Mouse (Mus musculus): ENCODE results near the gene Gm20388. TPM values are rescaled to one million over a fixed set of nuclear protein-coding genes. Genes with fewer than 3 reads are reported as not detected.
A peak's percentile ranks its signal among the peaks of the same experiment; 100 is the strongest.

Gene Gm20388
- polyA plus RNA-seq, 1 experiment from 2014 or later = 5.5 TPM

GRCm38 (mm10) chr8:121609916-121610315 is 1699.3 kb downstream of the Gm20388 start:
- Histone ChIP-seq H3K4me1 (no peaks in the 10 kb centered on the region), H3K4me2 (no peak overlapping the region), H3K36me3 (peaks cover 51% of the 10 kb centered on the region), H3K27ac (no peak overlapping the region), H3K9me3 (no peaks in the 10 kb centered on the region), H3K9ac (no peak overlapping the region), H3K4me3 (no peak overlapping the region), H3K27me3 (no peaks in the 10 kb centered on the region)
- ATAC-seq (ENCODE audit: borderline replicate concordance, extremely low read depth, low FRiP score, low TSS enrichment) = no peak
- 89% methylated on average over 11 of the region's 11 CpGs for WGBS

- no peak overlapping the region for H3K27ac ChIP-seq
- no peaks in the 10 kb centered on the region for H3K27me3 ChIP-seq
- H3K9me3 ChIP-seq = no peaks in the 10 kb centered on the region
- no peak overlapping the region for H3K9ac ChIP-seq
- H3K36me3 ChIP-seq = peaks cover 26% of the 10 kb centered on the region
- ATAC-seq (ENCODE audit: borderline replicate concordance, extremely low read depth, low FRiP score, low TSS enrichment) = no peak
- H3K4me3 ChIP-seq = no peak overlapping the region
- peaks cover 1% of the 10 kb centered on the region; the same call in 1 of the 2 replicates for H3K4me1 ChIP-seq
- H3K4me2 ChIP-seq = no peak overlapping the region
These were observed 1702.8 kb downstream of the Gm20388 start for GRCm38 (mm10) chr8:121613419-121613818.

GRCm38 (mm10) chr8:121619401-121619995 is 1708.9 kb downstream of the Gm20388 start:
- H3K4me3 ChIP-seq = no peak overlapping the region
- peak overlapping the region; percentile 69 for H3K27ac ChIP-seq
- no peak overlapping the region for H3K9ac ChIP-seq
- peaks cover 5% of the 10 kb centered on the region; the same call in 1 of the 2 replicates for H3K36me3 ChIP-seq
- H3K4me1 ChIP-seq = peaks cover 38% of the 10 kb centered on the region
- H3K9me3 ChIP-seq = no peaks in the 10 kb centered on the region
- peak; percentile 76 for ATAC-seq (ENCODE audit: borderline replicate concordance, extremely low read depth, low FRiP score, low TSS enrichment)
- no peaks in the 10 kb centered on the region for H3K27me3 ChIP-seq
- peak overlapping the region; percentile 11; the same call in 1 of the 2 replicates for H3K4me2 ChIP-seq
- WGBS = 30% methylated on average over 7 of the region's 7 CpGs

- no peak overlapping the region for H3K4me3 ChIP-seq
- H3K9me3 ChIP-seq = no peaks in the 10 kb centered on the region
- WGBS = 51% methylated on average over 12 of the region's 12 CpGs
- H3K9ac ChIP-seq = no peak overlapping the region
- H3K4me2 ChIP-seq = no peak overlapping the region
- no peaks in the 10 kb centered on the region for H3K27me3 ChIP-seq
- peaks cover 2% of the 10 kb centered on the region; the same call in 1 of the 2 replicates for H3K36me3 ChIP-seq
- no peak for ATAC-seq (ENCODE audit: borderline replicate concordance, extremely low read depth, low FRiP score, low TSS enrichment)
- peak overlapping the region; percentile 69 for H3K27ac ChIP-seq
- peaks cover 38% of the 10 kb centered on the region for H3K4me1 ChIP-seq
These were observed 1710.3 kb downstream of the Gm20388 start for GRCm38 (mm10) chr8:121620801-121621516.

- ATAC-seq (ENCODE audit: borderline replicate concordance, extremely low read depth, low FRiP score, low TSS enrichment) = no peak
- Histone ChIP-seq H3K4me2 (no peak overlapping the region), H3K4me1 (peaks cover 38% of the 10 kb centered on the region), H3K27me3 (no peaks in the 10 kb centered on the region), H3K36me3 (0 out of 2 replicates have a peak, but pooled peaks cover 3% of the 10 kb centered on the region), H3K9ac (no peak overlapping the region), H3K4me3 (no peak overlapping the region), H3K27ac (no peak overlapping the region), H3K9me3 (no peaks in the 10 kb centered on the region)
- 60% methylated on average over 1 of the region's 1 CpGs for WGBS
These were observed 1711.2 kb downstream of the Gm20388 start for GRCm38 (mm10) chr8:121621879-121622278.

GRCm38 (mm10) chr8:121623043-121623442 is 1712.4 kb downstream of the Gm20388 start:
- Histone ChIP-seq H3K9me3 (no peaks in the 10 kb centered on the region), H3K9ac (no peak overlapping the region), H3K4me2 (no peak overlapping the region), H3K27me3 (no peaks in the 10 kb centered on the region), H3K4me3 (no peak overlapping the region), H3K4me1 (peaks cover 38% of the 10 kb centered on the region), H3K27ac (no peak overlapping the region), H3K36me3 (peaks cover 12% of the 10 kb centered on the region)
- ATAC-seq (ENCODE audit: borderline replicate concordance, extremely low read depth, low FRiP score, low TSS enrichment) = no peak
- WGBS = 84% methylated on average over 8 of the region's 8 CpGs

GRCm38 (mm10) chr8:121628681-121629080 is 1718.0 kb downstream of the Gm20388 start:
- H3K4me1 ChIP-seq = peaks cover 22% of the 10 kb centered on the region
- WGBS = 74% methylated on average over 4 of the region's 4 CpGs
- no peaks in the 10 kb centered on the region for H3K27me3 ChIP-seq
- H3K27ac ChIP-seq = no peak overlapping the region
- no peak overlapping the region for H3K4me3 ChIP-seq
- no peak overlapping the region for H3K9ac ChIP-seq
- no peak for ATAC-seq (ENCODE audit: borderline replicate concordance, extremely low read depth, low FRiP score, low TSS enrichment)
- H3K4me2 ChIP-seq = no peak overlapping the region
- H3K36me3 ChIP-seq = peaks cover 18% of the 10 kb centered on the region
- H3K9me3 ChIP-seq = no peaks in the 10 kb centered on the region

- WGBS = 30% methylated on average over 7 of the region's 7 CpGs
- Histone ChIP-seq H3K36me3 (peaks cover 15% of the 10 kb centered on the region), H3K4me3 (no peak overlapping the region), H3K27me3 (no peaks in the 10 kb centered on the region), H3K27ac (peak overlapping the region; percentile 43), H3K4me1 (peaks cover 35% of the 10 kb centered on the region), H3K9me3 (no peaks in the 10 kb centered on the region), H3K9ac (no peak overlapping the region), H3K4me2 (no peak overlapping the region)
- peak; percentile 71 for ATAC-seq (ENCODE audit: borderline replicate concordance, extremely low read depth, low FRiP score, low TSS enrichment)
These were observed 1721.0 kb downstream of the Gm20388 start for GRCm38 (mm10) chr8:121631645-121632071.

- ATAC-seq (ENCODE audit: borderline replicate concordance, extremely low read depth, low FRiP score, low TSS enrichment) = no peak
- H3K27me3 ChIP-seq = no peaks in the 10 kb centered on the region
- 75% methylated on average over 5 of the region's 5 CpGs for WGBS
- H3K36me3 ChIP-seq = peaks cover 13% of the 10 kb centered on the region
- H3K27ac ChIP-seq = peak overlapping the region; percentile 58
- no peaks in the 10 kb centered on the region for H3K9me3 ChIP-seq
- peaks cover 42% of the 10 kb centered on the region for H3K4me1 ChIP-seq
- no peak overlapping the region for H3K4me2 ChIP-seq
- no peak overlapping the region for H3K4me3 ChIP-seq
- no peak overlapping the region for H3K9ac ChIP-seq
These were observed 1721.8 kb downstream of the Gm20388 start for GRCm38 (mm10) chr8:121632401-121632800.

GRCm38 (mm10) chr8:121635534-121635933 is 1724.9 kb downstream of the Gm20388 start:
- 30% methylated on average over 6 of the region's 6 CpGs for whole genome bisulfite sequencing
- Histone ChIP-seq H3K4me1 (peaks cover 42% of the 10 kb centered on the region), H3K4me3 (no peak overlapping the region), H3K27ac (peak overlapping the region; percentile 48; the same call in 1 of the 2 replicates), H3K36me3 (no peaks in the 10 kb centered on the region), H3K27me3 (no peaks in the 10 kb centered on the region), H3K9ac (no peak overlapping the region), H3K9me3 (no peaks in the 10 kb centered on the region), H3K4me2 (no peak overlapping the region)
- ATAC-seq (ENCODE audit: borderline replicate concordance, extremely low read depth, low FRiP score, low TSS enrichment) = peak; percentile 41; the same call in 1 of the 2 replicates

GRCm38 (mm10) chr8:121636180-121636579 is 1725.5 kb downstream of the Gm20388 start:
- Histone ChIP-seq H3K4me1 (peaks cover 39% of the 10 kb centered on the region), H3K27me3 (no peaks in the 10 kb centered on the region), H3K9ac (no peak overlapping the region), H3K9me3 (no peaks in the 10 kb centered on the region), H3K4me2 (no peak overlapping the region), H3K27ac (peak overlapping the region; percentile 48; the same call in 1 of the 2 replicates), H3K36me3 (no peaks in the 10 kb centered on the region), H3K4me3 (no peak overlapping the region)
- 75% methylated on average over 8 of the region's 8 CpGs for WGBS
- no peak for ATAC-seq (ENCODE audit: borderline replicate concordance, extremely low read depth, low FRiP score, low TSS enrichment)

GRCm38 (mm10) chr8:121642804-121643203 is 1732.2 kb downstream of the Gm20388 start:
- 56% methylated on average over 3 of the region's 3 CpGs for WGBS
- ATAC-seq (ENCODE audit: borderline replicate concordance, extremely low read depth, low FRiP score, low TSS enrichment) = no peak
- H3K4me2 ChIP-seq = no peak overlapping the region
- H3K9me3 ChIP-seq = no peaks in the 10 kb centered on the region
- no peak overlapping the region for H3K9ac ChIP-seq
- H3K36me3 ChIP-seq = no peaks in the 10 kb centered on the region
- no peak overlapping the region for H3K27ac ChIP-seq
- H3K4me1 ChIP-seq = peaks cover 28% of the 10 kb centered on the region
- no peaks in the 10 kb centered on the region for H3K27me3 ChIP-seq
- H3K4me3 ChIP-seq = no peak overlapping the region

All from lung, embryonic 15.5 days (tissue).